Mouse (Mus musculus) neural tube, postnatal 0 days (tissue): ENCODE measurements around the gene Hif1an. TPM values are rescaled to one million over a fixed set of nuclear protein-coding genes. Genes with fewer than 3 reads are reported as not detected.

Experiments used
- polyA plus RNA-seq: library from polyadenylated mRNA; unstranded; fragments of >200 nt; fragmentation: Nextera tagmentation; extraction: Ambion mirVana; gene quantifications from 2 replicates; pipeline ENCODE4 v1.2.1, GENCODE M21; 2015

Hif1an gene
- polyA plus RNA-seq: 15.4 and 16.6 TPM in 2 replicates

DNA sequence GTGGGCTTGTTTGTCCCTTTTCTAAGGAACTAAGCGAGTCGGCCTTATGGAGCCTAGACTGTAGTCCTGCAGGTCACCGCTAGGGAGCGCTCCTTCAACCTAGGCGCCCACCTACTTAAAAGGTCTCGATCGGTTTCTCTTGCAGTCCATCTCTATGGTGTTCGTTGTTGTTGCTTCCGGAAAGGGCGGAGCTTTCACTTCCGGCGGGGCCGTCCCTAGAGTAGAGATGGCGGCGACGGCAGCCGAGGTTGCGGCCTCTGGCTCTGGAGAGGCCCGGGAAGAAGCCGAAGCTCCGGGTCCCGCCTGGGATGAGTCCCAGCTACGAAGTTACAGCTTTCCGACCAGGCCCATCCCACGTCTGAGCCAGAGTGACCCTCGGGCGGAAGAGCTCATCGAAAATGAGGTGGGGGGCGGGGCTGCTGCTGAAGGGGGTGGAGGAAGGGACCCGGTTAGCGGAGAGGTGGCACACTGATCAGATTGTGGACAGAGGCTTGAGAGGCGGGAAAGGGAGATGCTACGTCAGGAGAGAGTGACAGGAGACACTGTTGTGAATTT, at the start of gene Hif1an:
Gene Hif1an (plus strand): TSS at position 199 of the 555 bp plus-strand sequence.

DNA sequence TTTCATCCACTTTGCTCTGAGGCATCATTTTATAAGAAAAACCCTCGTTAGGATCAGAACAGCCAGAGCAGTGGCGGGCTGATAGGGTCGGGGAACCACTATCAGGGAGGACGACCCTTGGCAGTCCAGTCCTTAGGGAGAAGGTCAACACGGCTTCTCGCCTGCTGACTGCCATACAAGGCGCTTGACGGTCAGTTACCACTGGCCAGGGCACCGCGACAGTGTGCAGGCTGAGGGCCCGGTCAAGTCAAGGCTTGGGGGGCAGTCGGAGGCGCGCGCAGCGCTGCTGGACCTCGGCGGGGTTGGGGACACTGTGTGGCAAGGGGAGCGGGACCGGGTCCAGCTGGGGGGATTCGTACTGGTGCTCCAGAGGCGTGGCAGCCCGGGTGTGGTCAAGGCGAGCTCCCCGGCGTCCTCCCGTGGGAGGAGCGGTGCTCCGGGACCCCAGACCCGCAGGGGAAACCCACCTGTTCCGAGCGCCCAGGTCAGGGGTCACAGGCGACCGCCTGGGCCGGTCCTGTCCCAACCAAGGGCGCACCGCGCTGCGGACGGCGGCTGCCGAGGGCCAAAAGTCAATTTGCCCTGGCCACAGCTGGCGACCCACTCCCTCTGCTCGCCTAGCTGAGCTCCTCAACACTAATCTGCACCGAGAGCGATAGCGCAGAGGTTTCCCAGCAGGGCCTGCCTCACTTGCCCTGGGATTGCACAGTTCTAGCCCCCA, 17.2 kb upstream of the Hif1an start, which contains the start of gene Sec31b:
Gene Sec31b (minus strand): TSS at position 544 of the 721 bp plus-strand sequence.

DNA sequence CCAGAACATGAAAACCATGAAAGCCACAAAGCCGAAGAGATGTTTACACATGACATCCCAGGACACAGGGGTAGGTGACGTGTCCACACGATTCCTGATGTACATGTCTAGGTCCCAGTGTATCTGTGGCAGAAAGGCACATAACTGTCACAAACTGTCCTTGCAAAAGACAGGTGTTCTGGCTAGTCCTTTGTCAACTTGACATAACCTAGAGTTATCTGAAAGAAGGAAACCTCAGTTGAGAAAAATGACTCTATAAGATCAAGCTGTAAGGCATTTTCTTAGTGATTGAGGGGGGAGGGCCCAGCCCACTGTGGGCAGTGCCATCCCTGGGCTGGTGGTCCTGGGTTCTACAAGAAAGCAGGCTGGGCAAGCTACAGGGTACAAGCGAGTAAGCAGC, 9.9 kb upstream of the Hif1an start, which contains the start of gene Gm20538:
Gene Gm20538 (minus strand): TSS at position 101 of the 400 bp plus-strand sequence.

DNA sequence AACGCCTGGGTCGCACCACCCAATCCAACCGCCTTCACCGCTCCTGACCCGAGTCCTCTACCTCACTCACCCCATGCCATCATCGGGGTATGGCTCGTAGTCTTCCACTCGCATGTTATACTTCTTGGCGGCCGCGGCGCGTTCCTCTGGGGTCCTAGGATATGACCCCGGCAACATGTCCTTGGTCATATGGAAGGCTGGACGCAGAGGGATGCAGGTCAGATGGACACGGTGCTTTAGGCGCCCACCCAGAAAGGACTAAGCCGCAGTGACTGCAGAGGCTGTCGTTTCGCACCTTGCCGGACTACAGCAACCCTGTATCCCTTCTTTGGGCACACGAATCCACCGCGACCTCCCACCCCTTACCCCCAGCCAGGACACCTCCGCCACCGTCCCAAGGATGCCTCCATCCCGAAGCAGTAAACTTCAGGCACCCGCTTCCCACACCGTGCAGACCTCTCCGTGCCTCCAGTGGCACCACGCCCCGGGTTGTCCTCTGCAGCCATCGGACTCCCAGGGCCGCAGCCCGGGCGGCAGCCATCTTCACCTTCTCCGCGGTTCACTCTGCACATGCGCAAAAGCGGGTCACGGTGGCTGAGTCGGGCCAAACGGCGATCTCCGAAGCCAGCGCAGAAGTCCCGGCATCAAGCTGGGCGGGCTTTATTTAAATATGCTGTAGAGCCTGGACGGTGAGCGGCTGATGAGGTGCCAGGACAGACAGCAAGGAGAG, 7.6 kb upstream of the Hif1an start, which contains the start of gene Ndufb8:
Gene Ndufb8 (minus strand): TSS at position 580 of the 730 bp plus-strand sequence.

Other genes starting within 250 kb of the Hif1an start
- gene Scd4, start 229.8 kb upstream of the Hif1an start, polyA plus RNA-seq: 0.22 and 0.29 TPM in 2 replicates
- 11.5 and 12.3 TPM in 2 replicates for gene Scd1, start 155.0 kb upstream of the Hif1an start, polyA plus RNA-seq
- gene Wnt8b, start 69.4 kb upstream of the Hif1an start, polyA plus RNA-seq: 0.05 and 0.09 TPM in 2 replicates
- gene Sec31b, start 17.0 kb upstream of the Hif1an start, polyA plus RNA-seq: 0.18 and 0.22 TPM in 2 replicates
- not detected in 2 replicates for gene Gm20538, start 10.0 kb upstream of the Hif1an start, polyA plus RNA-seq
- gene Ndufb8, start 7.4 kb upstream of the Hif1an start, polyA plus RNA-seq: 1,063 and 1,087 TPM in 2 replicates
- 16.5 and 18.3 TPM in 2 replicates for gene Pax2, start 193.2 kb downstream of the Hif1an start, polyA plus RNA-seq